Mouse (Mus musculus) embryonic fibroblast, embryonic 13.5 days (primary cell): ENCODE data around the gene Smndc1.

Experiments used
- CTCF ChIP-seq: IDR thresholded peaks from 2 replicates; pipeline ENCODE4 v1.5.1; 2011; ENCODE audit warnings: mild to moderate bottlenecking, control low read depth, low read length, moderate library complexity, borderline replicate concordance; ENCODE audit not compliant: insufficient read depth
- POLR2A ChIP-seq: IDR thresholded peaks from 2 replicates; pipeline ENCODE4 v1.6.1; 2011; ENCODE audit warnings: low read depth, mild to moderate bottlenecking, control low read depth, low read length, moderate library complexity

DNA sequence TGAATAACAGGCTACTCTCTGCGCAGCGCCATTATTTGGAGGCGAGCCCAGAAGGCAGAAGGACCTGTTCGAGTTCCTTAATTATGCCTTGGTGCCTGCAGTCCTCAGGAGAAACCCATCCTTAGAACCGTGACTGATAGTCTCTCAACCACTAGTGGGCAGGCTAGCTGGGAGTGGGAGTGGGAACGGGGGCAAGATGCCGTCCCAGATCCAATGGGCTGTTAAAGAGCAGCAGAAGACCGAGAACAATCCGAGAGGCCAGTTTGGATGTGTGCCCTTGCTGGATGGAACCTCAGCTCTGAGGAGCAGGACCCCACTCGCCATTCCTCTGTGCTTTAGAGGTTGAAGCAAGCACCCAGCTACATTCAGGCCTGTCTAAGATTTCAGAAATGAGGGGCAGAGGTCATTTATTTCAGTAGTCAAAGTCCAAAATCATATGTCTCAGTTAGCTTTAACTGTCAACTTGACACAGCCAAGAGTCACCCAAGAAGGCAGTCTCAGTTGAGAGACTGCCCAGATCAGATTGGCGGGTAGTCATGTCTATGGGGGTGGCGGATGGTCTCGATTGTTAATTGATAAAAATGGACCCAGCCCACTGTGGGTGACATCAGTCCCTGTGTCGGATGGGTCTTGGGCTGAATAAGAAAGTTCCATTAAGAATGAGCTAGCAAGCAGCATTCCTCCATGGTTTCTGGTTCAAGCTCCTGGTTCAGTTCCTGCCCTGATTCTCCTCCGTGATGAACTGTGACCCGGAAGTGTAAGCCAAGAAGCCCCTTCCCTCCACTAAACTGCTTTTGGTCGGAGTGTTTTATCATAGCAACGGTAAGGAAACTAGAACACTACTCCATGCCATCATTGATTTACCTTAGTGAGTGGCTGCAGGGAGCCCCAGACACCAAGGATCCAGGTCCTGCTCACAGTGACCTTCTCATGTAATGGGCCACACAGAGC, 32.3 kb upstream of the Smndc1 start:
- TF ChIP-seq CTCF, result peak; percentile 22; the same call in 1 of the 2 replicates
- TF ChIP-seq POLR2A, result no peak
